Mouse (Mus musculus) limb, embryonic 14.5 days (tissue): ENCODE data around the gene Nrip2. TPM values are rescaled to one million over a fixed set of nuclear protein-coding genes. Genes with fewer than 3 reads are reported as not detected.
A peak's percentile ranks its signal among the peaks of the same experiment; 100 is the strongest.

Source experiments
- ATAC-seq: fragments of 200-750 bp; cut with Nextera tagmentation; 2 replicates; pipeline ENCODE4 v1.8.0; 2017; ENCODE audit warnings: low read depth, moderate number of reproducible peaks, moderate TSS enrichment; ENCODE audit not compliant: low FRiP score
- DNase-seq: peaks from one replicate; pipeline ENCODE4 v3.0.0-alpha.2; 2015; ENCODE audit warnings: low spot score
- H3K27ac ChIP-seq: fragments of 300-500 bp; sonication (generic); replicated peaks from 2 replicates; pipeline ENCODE4 v1.5.1; 2014; ENCODE audit warnings: low read depth, mild to moderate bottlenecking, low read length, moderate library complexity, mixed read lengths
- H3K27me3 ChIP-seq: fragments of 300-500 bp; sonication (generic); 2 replicates; pipeline ENCODE4 v1.6.1; 2014; ENCODE audit warnings: low read length, mixed read lengths; ENCODE audit not compliant: control insufficient read depth, insufficient read depth
- H3K36me3 ChIP-seq: fragments of 300-500 bp; sonication (generic); 2 replicates; pipeline ENCODE4 v1.6.1; 2014; ENCODE audit warnings: mild to moderate bottlenecking, low read length, moderate library complexity, mixed read lengths; ENCODE audit not compliant: control insufficient read depth, insufficient read depth
- H3K4me1 ChIP-seq: fragments of 300-500 bp; sonication (generic); 2 replicates; pipeline ENCODE4 v1.6.1; 2014; ENCODE audit warnings: antibody characterized with exemption, low read length, mixed read lengths; ENCODE audit not compliant: control insufficient read depth, insufficient read depth
- H3K4me2 ChIP-seq: fragments of 300-500 bp; sonication (generic); replicated peaks from 2 replicates; pipeline ENCODE4 v1.6.1; 2014; ENCODE audit warnings: low read depth, mild to moderate bottlenecking, low read length, moderate library complexity; ENCODE audit not compliant: severe bottlenecking
- H3K4me3 ChIP-seq: fragments of 300-500 bp; sonication (generic); replicated peaks from 2 replicates; pipeline ENCODE4 v1.5.1; 2014; ENCODE audit warnings: low read length
- H3K9ac ChIP-seq: fragments of 300-500 bp; sonication (generic); 2 replicates; pipeline ENCODE4 v1.6.1; 2014; ENCODE audit warnings: mild to moderate bottlenecking, low read depth, low read length, moderate library complexity; ENCODE audit not compliant: severe bottlenecking
- H3K9me3 ChIP-seq: fragments of 300-500 bp; sonication (generic); 2 replicates; pipeline ENCODE4 v1.6.1; 2016; ENCODE audit warnings: low read length; ENCODE audit not compliant: control insufficient read depth
- POLR2A ChIP-seq: fragments of 200-500 bp; IDR thresholded peaks from 2 replicates; pipeline ENCODE4 v1.8.0; 2012; ENCODE audit warnings: inconsistent platforms, mild to moderate bottlenecking, moderate library complexity, borderline replicate concordance; ENCODE audit not compliant: insufficient read depth, insufficient read length; ENCODE audit errors: extremely low read depth
- WGBS: fragments of 180-500 bp; shearing (Covaris S2); extraction: QIAGEN DNeasy Blood & Tissue Kit; methylation state at CpG from one replicate; pipeline ENCODE4 v1.1.7; 2014; 5-methylcytosine and 5-hydroxymethylcytosine counted together
- polyA plus RNA-seq, 2 experiments: library from polyadenylated mRNA; depleted of rRNA in 1 of 2; stranded (reverse) in 1 of 2; unstranded in 1 of 2; fragments of >200 nt; fragmentation: Nextera tagmentation in 1 of 2; extraction: Ambion mirVana in 1 of 2; gene quantifications; 2 replicates each; pipeline versions ENCODE4 v1.2.1 to v1.2.3; 2012 to 2014

Gene Nrip2
- polyA plus RNA-seq, 2 experiments = 5.7 to 7.0 TPM

DNA sequence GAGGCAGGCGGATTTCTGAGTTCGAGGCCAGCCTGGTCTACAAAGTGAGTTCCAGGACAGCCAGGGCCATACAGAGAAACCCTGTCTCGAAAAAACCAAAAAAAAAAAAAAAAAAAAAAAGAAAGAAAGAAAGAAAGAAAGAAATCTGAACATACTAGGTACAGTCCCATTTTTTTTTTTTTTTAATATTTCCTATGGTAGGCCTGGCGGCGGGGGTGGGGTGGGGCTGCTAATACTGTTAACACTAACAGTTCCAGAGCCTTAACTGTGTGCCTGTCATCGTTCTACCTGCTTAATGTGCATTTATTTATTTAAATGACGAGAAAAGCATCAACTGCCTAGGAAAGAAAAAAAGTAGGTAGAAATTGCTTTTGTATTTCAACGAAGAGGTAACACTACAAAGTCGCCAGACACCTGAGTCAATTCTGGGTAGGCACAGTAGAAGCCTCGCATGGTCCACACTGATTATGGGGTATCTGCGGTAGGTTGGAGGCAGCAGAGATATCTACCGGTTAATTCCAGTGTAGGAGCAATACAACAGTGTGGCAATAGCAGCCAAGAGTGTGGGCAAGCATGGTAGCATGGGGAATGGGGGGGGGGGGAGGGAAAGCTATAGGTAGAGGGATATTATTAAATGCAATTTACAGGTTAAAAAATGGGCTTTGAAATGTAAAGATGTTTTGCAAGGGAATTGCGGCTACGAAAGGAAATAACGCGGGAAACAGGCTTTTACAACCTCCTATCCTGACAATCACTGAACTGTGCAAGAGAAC, 24.6 kb downstream of the Nrip2 start:
- DNase-seq = no peak
- H3K9me3 ChIP-seq = no peaks in the 10 kb centered on the region
- H3K4me2 ChIP-seq = peak overlapping the region; percentile 53
- H3K4me1 ChIP-seq = 0 out of 2 replicates have a peak, but pooled peaks cover 3% of the 10 kb centered on the region
- peak overlapping the region; percentile 50 for H3K4me3 ChIP-seq
- peak overlapping the region; percentile 86 for H3K9ac ChIP-seq
- WGBS = 41% methylated on average over 15 of the region's 16 CpGs
- no peak for TF ChIP-seq POLR2A
- H3K36me3 ChIP-seq = peaks cover 5% of the 10 kb centered on the region
- peak overlapping the region; percentile 97 for H3K27ac ChIP-seq
- H3K27me3 ChIP-seq = no peaks in the 10 kb centered on the region
- ATAC-seq = no peak

DNA sequence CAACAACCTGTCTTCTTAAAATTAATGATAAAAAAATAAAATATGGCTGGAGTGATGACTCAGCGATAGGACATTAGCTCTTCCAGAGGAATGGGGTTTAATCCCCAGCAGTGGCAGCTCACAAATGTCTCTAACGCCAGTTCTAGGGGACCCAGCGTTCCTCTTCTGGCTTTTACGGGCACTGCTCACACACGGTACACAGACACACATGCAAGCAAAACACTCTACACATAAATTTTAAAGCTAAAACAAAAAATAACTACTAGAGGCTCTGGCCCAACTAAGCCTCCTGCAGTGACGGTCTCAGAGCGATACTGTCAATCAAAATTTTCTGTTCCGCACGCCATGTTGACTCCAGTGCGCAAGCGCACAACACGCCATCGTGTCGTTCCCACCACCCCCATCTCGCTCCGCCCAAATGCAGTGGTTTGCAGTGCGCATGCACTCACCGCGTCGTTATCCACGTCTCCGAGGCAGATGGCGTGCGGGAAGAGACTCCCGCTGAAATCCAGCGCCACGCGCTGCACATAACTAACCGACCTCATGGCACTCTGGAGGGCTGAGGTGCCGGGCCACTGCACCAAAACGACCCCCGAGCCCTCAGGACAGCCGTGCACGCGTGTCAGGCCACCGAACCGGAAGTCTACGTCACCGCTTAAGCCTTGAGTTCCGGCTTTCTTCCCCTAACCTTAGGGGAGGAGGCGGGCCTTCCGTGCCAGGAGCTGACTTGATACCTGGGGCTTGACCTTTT, 25.3 kb downstream of the Nrip2 start, which contains the start of gene Itfg2:
Gene Itfg2, minus strand, starts transcription at position 663 of the 751 bp plus-strand sequence.
- Histone ChIP-seq H3K36me3 (peaks cover 13% of the 10 kb centered on the region), H3K4me2 (peak within 1 kb of the TSS; percentile 53), H3K27ac (peak within 1 kb of the TSS; percentile 97), H3K4me3 (peak within 1 kb of the TSS; percentile 50), H3K4me1 (0 out of 2 replicates have a peak, but pooled peaks cover 3% of the 10 kb centered on the region), H3K27me3 (no peaks in the 10 kb centered on the region), H3K9me3 (no peaks in the 10 kb centered on the region), H3K9ac (peak within 1 kb of the TSS; percentile 86)
- DNase-seq (peak; percentile 94), ATAC-seq (peak; percentile 95)
- under 1% methylated on average over 42 of the region's 42 CpGs for WGBS
- TF ChIP-seq POLR2A = peak; percentile 88; the same call in 1 of the 2 replicates

DNA sequence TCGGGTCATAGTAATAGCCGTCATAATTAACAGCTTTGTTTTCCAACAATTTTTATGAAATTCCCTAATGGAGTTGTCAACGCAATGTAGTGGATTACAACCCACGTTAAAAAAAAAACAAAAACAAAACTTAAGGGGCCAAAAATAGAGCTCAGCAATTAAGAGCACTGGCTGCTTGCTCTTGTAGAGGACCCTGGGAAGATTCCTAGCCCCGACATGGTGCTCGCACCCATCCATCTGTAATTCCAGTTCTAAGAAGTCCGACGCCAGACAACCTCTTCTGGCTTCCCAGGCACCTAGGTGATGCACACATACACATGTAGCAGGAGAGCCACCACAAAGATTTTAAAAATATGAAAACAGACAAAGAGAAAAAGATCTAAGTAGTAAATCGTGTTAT, 25.9 kb downstream of the Nrip2 start:
- no peak for ATAC-seq
- peak overlapping the region; percentile 97 for H3K27ac ChIP-seq
- WGBS = 18% methylated on average over 9 of the region's 9 CpGs

DNA sequence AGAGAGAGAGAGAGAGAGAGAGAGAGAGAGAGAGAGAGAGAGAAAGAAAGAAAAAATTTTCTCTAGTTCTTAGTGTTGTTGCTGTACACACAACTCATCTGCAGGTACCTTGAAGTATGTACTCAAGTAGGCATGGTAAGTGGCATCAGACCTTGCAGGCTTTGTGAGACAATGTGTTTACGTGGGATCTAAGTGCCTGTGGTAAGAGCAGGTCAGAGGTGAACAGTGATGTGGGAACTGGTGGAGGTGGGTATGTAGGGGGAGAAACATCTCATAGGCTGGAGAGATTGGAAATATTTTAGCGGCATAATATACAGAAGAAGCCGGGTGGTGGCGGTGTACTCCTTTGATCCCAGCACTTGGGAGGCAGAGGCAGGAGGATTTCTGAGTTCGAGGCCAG, 28.5 kb downstream of the Nrip2 start:
- DNase-seq (no peak), ATAC-seq (no peak)
- WGBS = 93% methylated on average over 5 of the region's 5 CpGs
- Histone ChIP-seq H3K4me2 (no peak overlapping the region), H3K9ac (no peak overlapping the region), H3K9me3 (no peaks in the 10 kb centered on the region), H3K4me3 (no peak overlapping the region), H3K27ac (no peak overlapping the region), H3K27me3 (no peaks in the 10 kb centered on the region), H3K36me3 (peaks cover 43% of the 10 kb centered on the region), H3K4me1 (0 out of 2 replicates have a peak, but pooled peaks cover 3% of the 10 kb centered on the region)
- TF ChIP-seq POLR2A = no peak

More for the DNA sequence above, 25.9 kb downstream of the Nrip2 start:
- H3K36me3 ChIP-seq = peaks cover 18% of the 10 kb centered on the region
- H3K27me3 ChIP-seq = no peaks in the 10 kb centered on the region
- H3K4me1 ChIP-seq = 0 out of 2 replicates have a peak, but pooled peaks cover 3% of the 10 kb centered on the region
- H3K4me2 ChIP-seq = peak overlapping the region; percentile 53
- H3K4me3 ChIP-seq = peak overlapping the region; percentile 50
- H3K9ac ChIP-seq = peak overlapping the region; percentile 86
- DNase-seq = no peak
- H3K9me3 ChIP-seq = no peaks in the 10 kb centered on the region
- TF ChIP-seq POLR2A = no peak

DNA sequence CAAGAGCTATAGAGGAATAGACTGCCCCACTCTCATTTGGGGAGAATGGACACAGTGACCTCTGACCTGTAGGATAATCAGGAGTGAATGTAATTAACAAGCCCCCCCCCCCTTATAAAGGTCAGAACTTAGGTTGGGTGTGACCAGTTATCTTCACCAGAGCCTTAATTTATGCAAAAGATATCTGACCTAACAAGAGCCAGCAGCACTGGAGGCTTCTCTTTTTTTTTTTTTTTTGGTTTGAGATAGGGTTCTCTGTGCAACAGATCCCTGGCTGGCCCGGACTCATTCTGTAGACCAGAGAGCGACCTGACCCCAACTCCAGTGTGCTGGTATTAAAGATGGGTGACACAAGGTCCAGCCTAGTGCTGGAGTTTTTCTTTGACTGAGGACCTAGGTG, 30.2 kb downstream of the Nrip2 start:
- H3K36me3 ChIP-seq = peaks cover 60% of the 10 kb centered on the region
- no peak overlapping the region for H3K9ac ChIP-seq
- WGBS = 95% methylated on average over 2 of the region's 2 CpGs
- H3K4me3 ChIP-seq = no peak overlapping the region
- 0 out of 2 replicates have a peak, but pooled peaks cover 3% of the 10 kb centered on the region for H3K4me1 ChIP-seq
- no peak overlapping the region for H3K27ac ChIP-seq
- no peak overlapping the region for H3K4me2 ChIP-seq
- ATAC-seq = no peak
- H3K9me3 ChIP-seq = no peaks in the 10 kb centered on the region
- no peak for TF ChIP-seq POLR2A
- DNase-seq = no peak
- no peaks in the 10 kb centered on the region for H3K27me3 ChIP-seq
